8 mouse cellular contexts compared by ENCODE assay signal in genomic region chr1:57269679-57270354, GRCm38 (mm10).
DNase-seq lines count a peak whose midpoint lies in the region; ATAC-seq and TF ChIP-seq lines count a peak whose summit lies in the region.

No protein-coding gene starts in this region.

- H3K4me1 ChIP-seq in embryonic facial prominence, embryonic 10.5 days, result peaks cover 21% of the 10 kb centered on the region
- H3K4me1 ChIP-seq in lung, adult 2 months (ENCODE audit: control insufficient read depth, insufficient read depth, low read length), result no peaks in the 10 kb centered on the region

- TF ChIP-seq CTCF in lung, adult 2 months (IDR thresholded peaks at IDR 0.05; ENCODE audit: insufficient read depth, low read length), result 0 out of 2 replicates have a peak, but pooled peaks have one; percentile 24

- H3K4me3 ChIP-seq in embryonic facial prominence, embryonic 10.5 days, result no peak overlapping the region
- no peak overlapping the region for H3K4me3 ChIP-seq in lung, adult 2 months (replicated peaks; ENCODE audit: extremely low read depth, low read depth, low read length)

- ATAC-seq in granulocyte monocyte progenitor cell, adult 5-6 weeks (replicated peaks; ENCODE audit: poor library complexity, severe bottlenecking), result peak; percentile 42; the same call in 1 of the 2 replicates
- ATAC-seq in erythroblast, adult 5-6 weeks (replicated peaks; ENCODE audit: low FRiP score, poor library complexity, severe bottlenecking), result no peak

- peak; percentile 41 for DNase-seq in 416B (ENCODE audit: low read depth)
- peak; percentile 20 to 32 for DNase-seq in adrenal gland, adult 18-20 months (ENCODE audit: low spot score in 2 of 2)
- DNase-seq in embryonic facial prominence, embryonic 10.5 days (ENCODE audit: low spot score), result peak; percentile 75
- DNase-seq in layer of hippocampus, adult 11-12 months (ENCODE audit: low spot score), result peak; percentile 87
- DNase-seq in lung, adult 2 months, result peak; percentile 5
- peak; percentile 66 for DNase-seq in ovary, postnatal 36 days (ENCODE audit: low spot score)

- H3K36me3 ChIP-seq in embryonic facial prominence, embryonic 10.5 days (replicated peaks), result no peaks in the 10 kb centered on the region

- H3K9me3 ChIP-seq in embryonic facial prominence, embryonic 10.5 days, result no peaks in the 10 kb centered on the region

- no peaks in the 10 kb centered on the region for H3K27me3 ChIP-seq in embryonic facial prominence, embryonic 10.5 days (replicated peaks; ENCODE audit: low read depth, poor library complexity, severe bottlenecking)

- WGBS in embryonic facial prominence, embryonic 10.5 days, result 48% methylated on average over 13 of the region's 13 CpGs
- WGBS in lung, adult 2 months, result 34% methylated on average over 13 of the region's 13 CpGs

- no peak for TF ChIP-seq POLR2A in lung, adult 2 months (IDR thresholded peaks at IDR 0.05; ENCODE audit: borderline replicate concordance, extremely low read depth, low read depth, low read length)

- H3K27ac ChIP-seq in embryonic facial prominence, embryonic 10.5 days (replicated peaks), result no peak overlapping the region

Comparison
In these comparisons a context has a peak if more than half of its experiments do, and no peak if none do; other contexts are left out.
1. DNase-seq: peak in every context shown above with its lines; median percentile 87 in layer of hippocampus, adult 11-12 months; 75 in embryonic facial prominence, embryonic 10.5 days; 66 in ovary, postnatal 36 days; 41 in 416B; 26 in adrenal gland, adult 18-20 months; 5 in lung, adult 2 months.